Mouse (Mus musculus): ENCODE measurements around the gene Rbfox3.

GRCm38 (mm10) chr11:118874022-118874421, 37.4 kb downstream of the Rbfox3 start:
- no peak for TF ChIP-seq TAL1 (conservative IDR thresholded peaks at IDR 0.05; ENCODE audit: low read depth, low read length)
- no peak for TF ChIP-seq CTCF (IDR thresholded peaks at IDR 0.05; ENCODE audit: low read depth, low read length)
- TF ChIP-seq GATA1 (IDR thresholded peaks at IDR 0.05; ENCODE audit: borderline replicate concordance, low read length) = no peak
- TF ChIP-seq GATA2 (IDR thresholded peaks at IDR 0.05; ENCODE audit: borderline replicate concordance, low read depth, low read length) = no peak
- TF ChIP-seq POLR2AphosphoS5 (IDR thresholded peaks at IDR 0.05; ENCODE audit: insufficient replicate concordance, low read depth, low read length) = no peak

Measured in G1E (cell line).